Mouse (Mus musculus) liver, embryonic 13.5 days (tissue): Measurements from ENCODE around the gene Myl12a. TPM values are rescaled to one million over a fixed set of nuclear protein-coding genes. Genes with fewer than 3 reads are reported as not detected.
A peak's percentile ranks its signal among the peaks of the same experiment; 100 is the strongest.
"Not testable (repeated sequence)": the region's sequence is repeated elsewhere in the genome, so short reads cannot be mapped to it uniquely, and the experiment has no call there.

ENCODE experiments used
- ATAC-seq: fragments of 200-750 bp; cut with Nextera tagmentation; 2 replicates; pipeline ENCODE4 v1.8.0; 2017; ENCODE audit warnings: low read depth, mild to moderate bottlenecking, moderate number of reproducible peaks, moderate library complexity
- DNase-seq: peaks from one replicate; pipeline ENCODE4 v3.0.0; 2022
- H3K27ac ChIP-seq: fragments of 300-500 bp; sonication (generic); 2 replicates; pipeline ENCODE4 v1.5.1; 2015; ENCODE audit warnings: moderate library complexity, mild to moderate bottlenecking, inconsistent platforms
- H3K27me3 ChIP-seq: fragments of 300-500 bp; sonication (generic); 2 replicates; pipeline ENCODE4 v1.6.1; 2015; ENCODE audit warnings: mild to moderate bottlenecking, inconsistent platforms
- H3K36me3 ChIP-seq: fragments of 300-500 bp; sonication (generic); 2 replicates; pipeline ENCODE4 v1.6.1; 2015; ENCODE audit warnings: mild to moderate bottlenecking, inconsistent platforms
- H3K4me1 ChIP-seq: fragments of 300-500 bp; sonication (generic); replicated peaks from 2 replicates; pipeline ENCODE4 v1.6.1; 2015; ENCODE audit warnings: inconsistent platforms
- H3K4me2 ChIP-seq: fragments of 300-500 bp; sonication (generic); 2 replicates; pipeline ENCODE4 v1.6.1; 2015; ENCODE audit warnings: inconsistent platforms, mild to moderate bottlenecking, moderate library complexity
- H3K4me3 ChIP-seq: fragments of 300-500 bp; sonication (generic); replicated peaks from 2 replicates; pipeline ENCODE4 v1.5.1; 2015; ENCODE audit warnings: mild to moderate bottlenecking, inconsistent platforms
- H3K9ac ChIP-seq: fragments of 300-500 bp; sonication (generic); 2 replicates; pipeline ENCODE4 v1.6.1; 2015; ENCODE audit warnings: mild to moderate bottlenecking, inconsistent platforms
- H3K9me3 ChIP-seq: fragments of 300-500 bp; sonication (generic); replicated peaks from 2 replicates; pipeline ENCODE4 v1.6.1; 2016; ENCODE audit warnings: inconsistent platforms
- WGBS: fragments of 180-500 bp; shearing (Covaris S2); methylation state at CpG from one replicate; pipeline ENCODE4 v1.1.7; 2015; ENCODE audit not compliant: insufficient replicate concordance; 5-methylcytosine and 5-hydroxymethylcytosine counted together
- polyA plus RNA-seq: library from polyadenylated mRNA; unstranded; fragments of >200 nt; fragmentation: Nextera tagmentation; extraction: Ambion mirVana; gene quantifications from 2 replicates; pipeline ENCODE4 v1.2.1, GENCODE M21; 2015

The Myl12a gene
- polyA plus RNA-seq, 1 experiment from 2014 or later = 237 TPM

- DNase-seq = no peak
These were observed 14.3 kb downstream of the Myl12a start for GRCm38 (mm10) chr17:70988337-70988767.

GRCm38 (mm10) chr17:70986831-70987660 is 15.6 kb downstream of the Myl12a start:
- no peak overlapping the region for H3K4me2 ChIP-seq
- WGBS = 76% methylated on average over 15 of the region's 15 CpGs
- no peak for ATAC-seq

More at GRCm38 (mm10) chr17:70988337-70988767, 14.3 kb downstream of the Myl12a start:
- H3K4me3 ChIP-seq = 0 out of 2 replicates have a peak overlapping the region, but pooled peaks have one; percentile 7
- H3K4me2 ChIP-seq = no peak overlapping the region; the same call in 1 of the 2 replicates
- H3K9ac ChIP-seq = 0 out of 2 replicates have a peak overlapping the region, but pooled peaks have one; percentile 8
- H3K27ac ChIP-seq = no peak overlapping the region
- no peaks in the 10 kb centered on the region for H3K9me3 ChIP-seq
- H3K27me3 ChIP-seq = no peaks in the 10 kb centered on the region
- WGBS = 82% methylated on average over 12 of the region's 12 CpGs
- H3K36me3 ChIP-seq = peaks cover 29% of the 10 kb centered on the region
- ATAC-seq = no peak
- peaks cover 60% of the 10 kb centered on the region for H3K4me1 ChIP-seq

GRCm38 (mm10) chr17:70986355-70986740 is 16.3 kb downstream of the Myl12a start:
- 76% methylated on average over 6 of the region's 6 CpGs for WGBS
- Histone ChIP-seq H3K36me3 (peaks cover 22% of the 10 kb centered on the region), H3K9me3 (no peaks in the 10 kb centered on the region)

More at GRCm38 (mm10) chr17:70986831-70987660, 15.6 kb downstream of the Myl12a start:
- Histone ChIP-seq H3K9ac (no peak overlapping the region), H3K27me3 (no peaks in the 10 kb centered on the region), H3K4me3 (no peak overlapping the region), H3K36me3 (peaks cover 19% of the 10 kb centered on the region), H3K27ac (no peak overlapping the region), H3K4me1 (peaks cover 51% of the 10 kb centered on the region), H3K9me3 (no peaks in the 10 kb centered on the region)
- DNase-seq = no peak

GRCm38 (mm10) chr17:70985501-70986354 is 16.9 kb downstream of the Myl12a start:
- Histone ChIP-seq H3K4me1 (peaks cover 40% of the 10 kb centered on the region), H3K4me3 (no peak overlapping the region), H3K9me3 (no peaks in the 10 kb centered on the region), H3K4me2 (no peak overlapping the region), H3K27ac (peak overlapping the region; percentile 36; the same call in 1 of the 2 replicates), H3K27me3 (no peaks in the 10 kb centered on the region), H3K9ac (no peak overlapping the region), H3K36me3 (peaks cover 27% of the 10 kb centered on the region)
- WGBS = 70% methylated on average over 15 of the region's 15 CpGs
- no peak for DNase-seq
- ATAC-seq = no peak

More at GRCm38 (mm10) chr17:70986355-70986740, 16.3 kb downstream of the Myl12a start:
- Histone ChIP-seq H3K4me1 (peaks cover 44% of the 10 kb centered on the region), H3K27me3 (no peaks in the 10 kb centered on the region), H3K9ac (no peak overlapping the region), H3K4me2 (no peak overlapping the region), H3K27ac (no peak overlapping the region), H3K4me3 (no peak overlapping the region)
- DNase-seq (no peak), ATAC-seq (no peak)

GRCm38 (mm10) chr17:70979345-70980223 is 23.1 kb downstream of the Myl12a start:
- Histone ChIP-seq H3K27me3 (no peaks in the 10 kb centered on the region), H3K9ac (no peak overlapping the region), H3K4me1 (0 out of 2 replicates have a peak, but pooled peaks cover 6% of the 10 kb centered on the region), H3K27ac (no peak overlapping the region), H3K9me3 (no peaks in the 10 kb centered on the region), H3K4me2 (no peak overlapping the region), H3K4me3 (no peak overlapping the region), H3K36me3 (peaks cover 32% of the 10 kb centered on the region)
- WGBS = 75% methylated on average over 20 of the region's 20 CpGs
- ATAC-seq = no peak
- no peak for DNase-seq

GRCm38 (mm10) chr17:70977799-70978198 is 24.9 kb downstream of the Myl12a start:
- H3K27ac ChIP-seq = no peak overlapping the region
- WGBS = 70% methylated on average over 6 of the region's 6 CpGs
- no peaks in the 10 kb centered on the region for H3K27me3 ChIP-seq
- 0 out of 2 replicates have a peak, but pooled peaks cover 9% of the 10 kb centered on the region for H3K4me1 ChIP-seq
- no peaks in the 10 kb centered on the region for H3K9me3 ChIP-seq
- no peak overlapping the region for H3K4me2 ChIP-seq
- DNase-seq = no peak
- no peak overlapping the region for H3K4me3 ChIP-seq
- H3K9ac ChIP-seq = no peak overlapping the region
- H3K36me3 ChIP-seq = peaks cover 39% of the 10 kb centered on the region
- no peak for ATAC-seq

- not testable (repeated sequence) for H3K4me3 ChIP-seq, H3K27ac ChIP-seq, H3K4me1 ChIP-seq, H3K9me3 ChIP-seq, ATAC-seq, H3K27me3 ChIP-seq, DNase-seq, H3K9ac ChIP-seq, H3K4me2 ChIP-seq
- 39% methylated on average over 14 of the region's 14 CpGs for WGBS
- peaks cover 21% of the 10 kb centered on the region for H3K36me3 ChIP-seq
These were observed 28.6 kb downstream of the Myl12a start for GRCm38 (mm10) chr17:70974065-70974464.

- Histone ChIP-seq H3K4me2 (no peak overlapping the region), H3K9ac (no peak overlapping the region), H3K27me3 (no peaks in the 10 kb centered on the region), H3K36me3 (peaks cover 21% of the 10 kb centered on the region), H3K27ac (no peak overlapping the region), H3K4me1 (0 out of 2 replicates have a peak, but pooled peaks cover 3% of the 10 kb centered on the region), H3K9me3 (no peaks in the 10 kb centered on the region), H3K4me3 (no peak overlapping the region)
- no peak for ATAC-seq
- no peak for DNase-seq
- 69% methylated on average over 9 of the region's 9 CpGs for WGBS
These were observed 29.3 kb downstream of the Myl12a start for GRCm38 (mm10) chr17:70973398-70973797.

- ATAC-seq (no peak), DNase-seq (no peak)
- Histone ChIP-seq H3K27ac (no peak overlapping the region), H3K4me3 (no peak overlapping the region), H3K9me3 (no peaks in the 10 kb centered on the region), H3K9ac (no peak overlapping the region), H3K36me3 (peaks cover 13% of the 10 kb centered on the region), H3K27me3 (no peaks in the 10 kb centered on the region), H3K4me1 (0 out of 2 replicates have a peak, but pooled peaks cover 3% of the 10 kb centered on the region), H3K4me2 (no peak overlapping the region)
- 69% methylated on average over 11 of the region's 11 CpGs for WGBS
These were observed 31.5 kb downstream of the Myl12a start for GRCm38 (mm10) chr17:70971206-70971605.

- Histone ChIP-seq H3K4me1 (0 out of 2 replicates have a peak, but pooled peaks cover 3% of the 10 kb centered on the region), H3K4me3 (no peak overlapping the region), H3K4me2 (no peak overlapping the region), H3K27me3 (no peaks in the 10 kb centered on the region), H3K9me3 (no peaks in the 10 kb centered on the region), H3K9ac (no peak overlapping the region), H3K27ac (no peak overlapping the region), H3K36me3 (peaks cover 7% of the 10 kb centered on the region; the same call in 1 of the 2 replicates)
- WGBS = 24% methylated on average over 8 of the region's 8 CpGs
- ATAC-seq (no peak), DNase-seq (no peak)
These were observed 34.0 kb downstream of the Myl12a start for GRCm38 (mm10) chr17:70968606-70969191.
